Mouse (Mus musculus) induced T-regulatory cell, adult 2 months (primary cell): ENCODE measurements around the gene Olfr201.
"Not testable (repeated sequence)": the region's sequence is repeated elsewhere in the genome, so short reads cannot be mapped to it uniquely, and the experiment has no call there.

Source experiments
- DNase-seq: peaks from one replicate; pipeline ENCODE4 v3.0.0-alpha.2; 2012; ENCODE audit warnings: low read depth

Gene Olfr201

GRCm38 (mm10) chr16:59272532-59272931 is at the start of gene Olfr201:
Gene Olfr201, minus strand, starts transcription at chr16:59272632.
- not testable (repeated sequence) for DNase-seq

GRCm38 (mm10) chr16:59318148-59318547 is 45.7 kb upstream of the Olfr201 start, which contains the start of gene Olfr204:
Gene Olfr204, minus strand, starts transcription at chr16:59318248.
- DNase-seq: no peak

GRCm38 (mm10) chr16:59298581-59298980 is 26.1 kb upstream of the Olfr201 start, which contains the start of gene Olfr203:
Gene Olfr203, plus strand, starts transcription at chr16:59298881.
- no peak for DNase-seq

GRCm38 (mm10) chr16:59287576-59287975 is 15.1 kb upstream of the Olfr201 start:
- DNase-seq: not testable (repeated sequence)

GRCm38 (mm10) chr16:59286693-59287092 is 14.3 kb upstream of the Olfr201 start, which contains the start of gene Olfr202:
Gene Olfr202, minus strand, starts transcription at chr16:59286793.
- no peak for DNase-seq

- no peak for DNase-seq
Observed at GRCm38 (mm10) chr16:59283476-59283875, 11.0 kb upstream of the Olfr201 start.

GRCm38 (mm10) chr16:59280542-59280941 is 8.1 kb upstream of the Olfr201 start:
- no peak for DNase-seq

GRCm38 (mm10) chr16:59269097-59269496 is 3.3 kb downstream of the Olfr201 start:
- DNase-seq: not testable (repeated sequence)

GRCm38 (mm10) chr16:59249684-59250083 is 22.7 kb downstream of the Olfr201 start:
- DNase-seq: no peak

GRCm38 (mm10) chr16:59219667-59220066 is 52.8 kb downstream of the Olfr201 start, which contains the start of gene Olfr199:
Gene Olfr199, minus strand, starts transcription at chr16:59219767.
- DNase-seq: not testable (repeated sequence)

GRCm38 (mm10) chr16:59217861-59218260 is 54.6 kb downstream of the Olfr201 start:
- not testable (repeated sequence) for DNase-seq
